Mouse (Mus musculus) T-cell, adult 66 days (primary cell): ENCODE measurements around the gene Nxt1. TPM values are rescaled to one million over a fixed set of nuclear protein-coding genes. Genes with fewer than 3 reads are reported as not detected.

Experiments used
- total RNA-seq, 2 experiments: library from RNA; stranded (reverse); gene quantifications; 3 replicates in 1 of 2; 4 replicates in 1 of 2; pipeline ENCODE4 v1.2.4; 2023

Gene Nxt1
- 10 to 100 TPM; 17.2 to 21.2 TPM for total RNA-seq

DNA sequence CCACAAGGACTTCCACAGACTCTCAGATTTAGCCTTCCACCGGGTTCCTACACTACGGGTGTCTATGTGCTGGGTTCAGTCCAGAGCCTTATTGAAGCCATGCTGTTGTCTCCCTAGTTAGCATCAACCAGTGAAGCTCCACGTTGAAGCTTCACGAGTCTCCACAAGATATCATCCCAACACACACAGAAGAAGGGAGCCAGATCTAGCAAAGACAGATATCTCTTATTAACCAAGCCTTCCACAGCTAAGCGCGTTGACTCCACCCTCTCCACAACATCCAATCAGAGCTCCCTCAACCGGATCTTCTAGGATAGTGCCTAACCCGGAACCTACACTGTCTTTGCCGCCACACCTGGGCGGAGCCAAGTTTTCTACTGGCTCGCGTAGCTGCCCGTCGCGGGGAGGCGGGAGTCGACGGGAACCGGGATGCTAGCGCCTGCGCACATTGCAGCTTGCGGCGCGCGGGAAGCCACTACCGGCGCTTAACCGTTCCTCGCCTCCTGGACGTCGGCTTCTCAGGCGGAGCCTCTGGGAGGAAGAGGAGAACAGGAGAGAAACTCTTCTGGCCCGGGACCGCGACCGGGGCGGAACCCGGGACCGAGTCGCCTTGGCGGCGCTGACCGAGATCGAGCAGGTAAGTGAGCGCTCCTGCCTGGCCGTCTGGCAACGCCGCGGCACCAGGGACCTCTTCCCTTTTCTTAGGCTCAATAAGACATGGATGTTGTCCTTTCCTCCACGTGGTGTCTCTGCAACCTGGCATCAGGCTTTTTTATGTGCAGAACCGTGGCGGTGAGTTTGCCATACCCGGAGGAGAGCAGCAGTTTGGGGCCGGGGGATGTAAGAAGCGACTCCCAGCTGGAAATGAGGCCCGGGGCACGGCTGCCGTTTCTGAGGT is at the start of gene Nxt1:
TSS of gene Nxt1 (plus strand) at position 403 of the 898 bp plus-strand sequence.

DNA sequence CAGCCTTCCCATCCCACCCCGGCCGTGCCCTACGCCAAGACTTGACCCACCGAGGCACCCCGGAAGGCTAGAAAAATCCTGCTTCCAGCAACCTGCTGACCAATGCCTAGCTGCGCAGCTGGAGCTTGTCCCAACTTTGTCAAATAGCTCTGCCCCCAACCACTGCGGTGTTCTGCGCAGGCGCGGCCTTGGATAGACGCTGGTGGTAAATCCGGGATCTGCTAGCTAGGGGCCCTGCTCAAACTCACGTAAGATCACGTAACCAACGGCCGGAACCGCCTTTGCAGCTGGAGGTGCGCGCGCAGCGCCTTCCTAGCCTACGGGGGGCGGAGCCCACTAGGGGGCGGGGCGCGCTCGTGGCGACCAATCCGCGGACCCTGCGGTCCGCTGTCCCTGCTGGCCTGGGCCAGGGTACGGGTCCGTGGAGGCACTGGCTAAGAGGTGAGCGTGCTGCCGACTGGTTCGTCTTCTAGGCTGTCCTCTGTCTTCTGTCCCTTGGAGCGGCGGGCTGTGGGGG is 8.4 kb downstream of the Nxt1 start, which contains the start of gene Gzf1:
TSS of gene Gzf1 (plus strand) at position 249 of the 517 bp plus-strand sequence.

Other genes with a start within 250 kb of the Nxt1 start
- gene Cd93, start 229.0 kb upstream of the Nxt1 start, total RNA-seq: 1 to 10 TPM; 1.0 to 1.3 TPM
- 1 to 10 TPM; 9.5 to 9.9 TPM for gene Gzf1, start 8.4 kb downstream of the Nxt1 start, total RNA-seq
- gene Napb, start 59.9 kb downstream of the Nxt1 start, total RNA-seq: 1 to 10 TPM in 1 of 2 experiments, under 1 TPM in 1; 0.77 to 1.1 TPM
- gene Cstl1, start 77.8 kb downstream of the Nxt1 start, total RNA-seq: not detected
- not detected for gene Cst11, start 98.9 kb downstream of the Nxt1 start, total RNA-seq
- not detected for gene 8030411F24Rik, start 109.4 kb downstream of the Nxt1 start, total RNA-seq
- not detected for gene Cst12, start 116.8 kb downstream of the Nxt1 start, total RNA-seq
- gene Cst8, start 126.2 kb downstream of the Nxt1 start, total RNA-seq: not detected
- not detected for gene Cst13, start 147.5 kb downstream of the Nxt1 start, total RNA-seq
- gene Cst9, start 162.5 kb downstream of the Nxt1 start, total RNA-seq: not detected
- gene 9230104L09Rik, start 192.4 kb downstream of the Nxt1 start, total RNA-seq: not detected
- 10 to 100 TPM; 66.1 to 78.2 TPM for gene Cst3, start 203.1 kb downstream of the Nxt1 start, total RNA-seq